Mouse (Mus musculus): ENCODE measurements at regions not wholly inside any gene's neighbourhood (a gene's known extent, or its start where the extent isn't known, plus 50 kb on each side); places are given as distances from the start of the nearest gene placed in this dataset.

DNA sequence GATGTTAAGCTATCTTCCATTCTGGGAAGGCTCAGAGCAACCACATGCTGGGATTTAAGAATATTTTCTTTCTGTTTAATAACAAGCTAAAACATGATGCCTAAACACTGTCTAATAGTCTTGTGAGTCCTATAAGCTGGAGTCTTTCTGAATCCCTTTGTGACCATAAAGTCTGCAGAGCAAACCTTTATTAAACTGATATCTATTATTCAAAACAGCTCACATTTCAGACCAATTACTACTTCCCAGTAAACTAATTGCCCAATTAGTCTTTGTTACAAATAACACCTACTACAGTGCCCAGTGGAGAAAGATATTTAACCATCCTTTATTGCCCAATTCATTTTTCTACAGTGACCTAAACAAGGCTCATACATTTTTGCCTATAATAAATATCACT is 277.7 kb downstream of the Stxbp6 start:
- no peak for DNase-seq

DNA sequence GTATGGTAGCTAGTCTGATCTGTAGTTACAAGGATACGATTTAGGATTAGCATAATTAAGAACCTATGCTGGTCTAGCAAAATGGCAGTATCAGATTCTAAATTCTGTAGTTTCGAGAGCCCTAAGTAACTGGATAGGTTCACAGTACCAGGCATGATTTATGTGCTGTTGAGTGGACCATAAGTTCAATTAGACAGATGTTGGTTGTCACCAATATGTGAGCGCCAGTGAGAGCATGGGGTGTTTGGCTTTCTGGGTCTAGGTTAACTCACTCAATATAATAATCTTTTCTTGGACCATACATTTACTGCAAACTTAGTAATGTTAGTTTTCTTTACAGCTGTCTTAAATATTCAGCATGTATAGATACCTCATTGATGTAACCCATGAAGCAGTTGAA is 323.8 kb downstream of the Stxbp6 start:
- no peak for DNase-seq

DNA sequence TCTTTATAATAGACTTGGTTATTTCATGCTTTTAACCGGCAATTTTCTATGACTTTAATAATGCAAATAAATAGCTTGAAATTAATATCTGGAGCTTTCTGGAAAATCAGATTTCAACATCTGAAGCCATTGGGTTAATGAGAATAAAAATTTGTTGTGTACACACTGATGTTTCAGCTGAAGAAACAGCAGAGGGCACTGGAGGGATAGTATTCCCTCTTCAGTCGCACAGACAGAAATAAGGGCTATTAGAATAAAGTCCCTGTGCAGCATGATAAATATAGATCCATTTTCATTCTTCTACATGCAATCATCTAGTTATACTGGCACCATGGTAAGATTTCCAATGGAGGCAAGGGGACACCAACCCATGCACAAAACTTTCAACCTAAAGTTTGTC is 347.7 kb downstream of the Stxbp6 start:
- peak in 1 of 2 experiments; percentile 12 for DNase-seq

Data from heart, adult 18-20 months (tissue).